Mouse (Mus musculus): ENCODE measurements at regions not wholly inside any gene's neighbourhood (a gene's known extent, or its start where the extent isn't known, plus 50 kb on each side); places are given as distances from the start of the nearest gene placed in this dataset.

DNA sequence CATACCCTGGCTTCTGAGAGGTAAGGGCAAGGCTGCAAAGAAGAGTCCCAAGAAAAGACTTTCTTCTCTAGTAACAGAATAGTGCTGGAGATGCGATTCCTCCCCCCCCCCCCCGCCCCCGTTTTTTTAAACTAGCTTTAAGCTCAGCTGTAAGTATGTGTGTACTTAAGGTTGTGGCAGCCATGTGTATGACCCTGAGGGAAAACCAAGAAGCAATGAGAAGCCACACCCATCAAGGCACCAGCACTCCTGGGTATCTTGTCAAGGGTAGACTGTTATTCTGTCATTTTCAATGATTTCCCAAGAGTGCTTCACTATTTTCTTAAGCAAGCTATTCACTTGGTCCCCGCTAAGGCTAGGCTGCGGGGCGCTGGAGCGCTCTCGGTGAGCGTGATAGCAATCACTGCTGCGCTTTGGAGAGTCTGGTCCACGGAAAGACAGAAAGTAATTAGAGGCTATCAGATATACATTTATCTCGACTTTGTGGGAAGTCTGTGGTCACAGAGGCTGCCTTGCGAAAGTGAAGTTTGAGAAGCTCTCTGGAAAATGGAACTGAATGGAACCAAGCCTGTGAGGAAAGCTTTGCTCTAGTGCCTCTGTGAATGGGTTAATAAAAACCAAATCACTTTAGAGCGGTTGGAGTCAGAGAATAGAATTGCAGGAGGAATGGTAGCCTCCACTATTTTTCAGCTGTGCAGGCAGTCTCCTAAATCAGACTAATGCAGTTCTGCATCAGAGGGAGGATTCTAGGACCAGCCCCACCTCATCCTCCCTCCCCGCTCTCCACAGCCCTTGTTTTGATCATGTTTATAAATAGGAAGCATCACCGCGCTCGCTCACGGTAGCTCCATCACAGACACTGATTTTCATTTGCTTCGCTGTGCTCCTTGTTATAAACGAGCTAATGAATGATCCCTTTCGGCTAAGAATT is 114.8 kb upstream of the Bmp2 start:
- peak in 1 of 2 experiments; percentile 34 for DNase-seq (ENCODE audit: low spot score in 2 of 2)

DNA sequence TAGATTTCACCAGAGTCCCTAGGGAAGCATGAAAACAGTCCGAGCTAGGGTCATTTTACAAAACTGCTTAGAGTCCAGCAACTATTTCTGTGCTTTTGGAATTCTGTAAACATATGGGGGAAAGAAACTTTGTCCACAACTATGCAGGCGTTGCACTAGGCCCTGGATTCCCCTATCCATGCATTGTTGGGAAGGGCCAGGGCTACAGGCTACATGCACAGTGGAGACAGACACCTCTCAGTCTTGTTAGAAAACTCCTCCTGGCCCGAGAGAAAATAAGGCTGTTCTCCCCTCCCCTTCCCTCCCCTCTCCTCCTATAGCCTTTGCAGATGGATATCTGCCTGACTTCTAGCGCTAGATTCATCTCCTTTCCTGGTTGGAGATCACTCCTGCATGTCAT is 113.9 kb upstream of the Bmp2 start:
- no peak for DNase-seq (ENCODE audit: low spot score in 2 of 2)

DNA sequence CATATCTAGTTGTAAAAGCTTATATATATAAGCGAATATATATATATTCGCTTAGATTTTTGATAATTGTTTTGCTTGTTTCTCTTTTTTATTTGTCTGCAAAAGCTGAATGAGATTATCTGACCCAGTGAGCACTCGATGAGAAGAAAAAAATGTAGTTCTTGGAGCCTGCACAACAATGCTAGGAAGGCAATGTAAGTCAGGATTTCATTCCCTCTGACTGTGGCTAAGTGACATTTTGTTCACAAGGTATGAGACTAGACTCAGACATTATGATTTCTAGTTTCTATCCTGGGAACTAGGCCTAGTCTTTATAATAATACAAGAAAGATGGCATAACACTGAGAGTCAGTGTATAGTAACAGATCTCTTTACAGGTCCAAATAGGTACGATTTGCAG is 108.9 kb upstream of the Bmp2 start:
- DNase-seq (ENCODE audit: low spot score in 2 of 2), result no peak

DNA sequence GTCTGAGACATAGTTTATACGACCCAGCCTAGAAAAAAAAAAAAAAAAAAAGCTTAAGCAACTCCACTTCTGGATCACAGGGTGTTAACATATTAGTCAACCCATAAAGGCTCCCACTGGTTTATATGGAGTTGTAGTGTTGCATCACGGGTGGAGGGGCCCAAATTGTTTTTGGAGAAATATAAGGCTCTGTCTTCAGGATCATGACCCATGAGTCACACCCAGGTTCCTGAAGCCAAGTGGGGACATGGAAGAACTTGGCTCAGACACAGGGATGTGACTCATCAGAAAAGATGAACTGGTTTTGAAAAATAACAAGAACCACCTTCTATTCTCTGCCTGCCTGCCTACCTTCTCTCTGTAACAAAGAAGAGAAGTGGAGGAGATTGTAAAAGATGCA is 108.5 kb upstream of the Bmp2 start:
- no peak for DNase-seq (ENCODE audit: low spot score in 2 of 2)

DNA sequence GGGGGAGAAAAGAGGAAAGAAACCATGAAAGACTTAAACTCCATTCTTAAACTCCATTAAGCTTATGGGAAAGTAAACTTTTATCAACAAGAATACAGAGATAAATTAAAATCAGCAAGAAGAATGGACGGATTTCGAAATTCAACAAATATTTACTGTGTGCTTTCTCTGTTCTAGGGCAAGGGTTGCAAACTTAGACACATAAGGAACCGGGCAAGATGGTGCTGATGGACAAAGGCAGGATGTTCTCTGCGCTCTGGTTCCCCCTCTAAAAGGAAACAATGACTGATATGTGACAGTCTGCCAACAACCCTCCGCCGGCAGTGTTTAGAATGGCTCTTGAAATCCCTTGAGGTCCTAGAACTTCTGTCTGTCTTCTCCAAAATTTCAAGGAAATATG is 99.0 kb upstream of the Bmp2 start:
- no peak for DNase-seq (ENCODE audit: low spot score in 2 of 2)

DNA sequence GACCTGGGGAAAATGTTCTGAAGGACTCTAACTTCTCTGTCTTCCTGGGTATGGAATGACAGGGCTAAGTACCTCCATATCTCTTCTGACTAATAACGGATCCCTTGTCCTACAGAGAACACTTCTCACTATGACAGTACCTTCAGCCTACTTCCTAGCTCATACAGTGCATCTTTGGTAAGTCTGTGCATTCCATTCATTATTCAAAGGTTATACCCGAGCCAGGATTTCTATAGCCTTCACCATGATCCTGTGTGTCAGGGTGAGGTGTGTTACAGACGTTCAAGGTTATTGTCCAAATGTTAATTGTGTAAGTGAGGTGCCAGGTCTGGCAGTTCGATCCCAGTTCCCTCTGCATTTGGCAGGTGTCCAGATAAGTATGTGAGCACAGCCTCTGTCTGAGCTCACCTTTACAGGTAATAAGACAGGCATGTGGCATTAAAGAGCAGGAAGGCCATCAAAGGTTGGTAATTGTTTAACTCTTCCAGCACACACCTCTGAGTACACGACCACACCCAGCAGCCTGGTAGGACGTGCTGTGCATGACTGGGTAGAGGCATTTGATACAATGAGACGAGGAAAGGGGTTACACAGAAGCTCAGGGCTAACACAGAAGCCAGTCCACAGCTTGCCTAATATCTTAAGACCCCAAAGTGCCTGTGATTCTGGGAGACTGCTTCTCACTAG is 96.3 kb upstream of the Bmp2 start:
- no peak for DNase-seq (ENCODE audit: low spot score in 2 of 2)

DNA sequence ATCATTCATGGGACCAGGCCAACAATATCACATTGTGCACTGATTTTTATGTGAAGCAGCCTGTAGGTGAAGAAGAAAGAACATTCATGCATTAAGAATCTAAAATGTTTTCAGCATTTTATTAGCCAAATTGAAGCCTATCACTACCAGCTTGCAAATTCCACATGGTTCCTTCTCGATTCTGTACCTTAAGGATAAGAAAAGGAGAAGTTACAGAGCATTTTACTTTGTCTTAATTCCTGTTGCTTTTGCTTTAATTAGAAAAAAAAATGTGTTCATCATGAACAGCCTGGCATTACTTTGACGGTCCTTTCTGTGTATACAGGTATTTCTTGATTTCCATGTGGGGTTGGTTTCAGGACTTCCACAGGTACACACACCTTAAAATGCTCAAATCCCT is 95.2 kb upstream of the Bmp2 start:
- no peak for DNase-seq (ENCODE audit: low spot score in 2 of 2)

DNA sequence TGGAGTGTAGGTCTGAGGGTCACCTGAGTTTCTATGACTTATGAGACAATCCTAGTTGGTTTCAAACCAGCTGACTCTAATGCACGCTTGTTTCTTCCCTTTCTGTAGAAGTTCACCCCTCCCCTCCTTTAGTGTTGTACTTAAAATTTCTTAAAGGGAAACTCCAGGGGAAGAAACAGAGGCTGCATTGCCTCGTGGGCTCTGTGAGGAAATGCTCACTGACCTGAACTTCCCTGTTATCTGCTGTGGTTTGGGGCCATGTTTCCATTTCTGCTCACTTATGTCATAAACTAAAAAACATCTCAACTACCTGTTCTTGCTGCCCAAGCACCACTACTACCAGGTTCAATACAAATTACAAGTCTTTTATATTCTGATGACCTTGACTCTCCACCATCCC is 93.2 kb upstream of the Bmp2 start:
- no peak for DNase-seq (ENCODE audit: low spot score in 2 of 2)

DNA sequence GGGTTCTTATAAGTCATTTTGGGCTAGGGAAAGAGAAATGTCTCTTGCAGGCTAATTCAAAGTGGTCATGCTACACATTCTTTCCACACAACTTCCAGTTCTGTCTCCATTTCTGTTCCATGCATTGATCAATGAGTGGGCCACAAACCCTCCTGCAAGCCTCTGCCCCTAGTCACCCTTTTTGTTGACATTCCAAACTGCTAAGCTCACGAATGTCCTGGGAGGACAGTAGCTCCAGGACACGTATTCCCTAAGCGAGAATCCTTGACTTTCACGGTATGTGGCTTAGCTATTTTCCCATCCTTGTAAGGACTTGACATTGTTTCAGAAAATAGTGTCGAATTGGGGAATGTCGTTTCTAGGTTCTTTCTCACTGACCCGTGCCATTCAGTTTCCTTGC is 91.1 kb upstream of the Bmp2 start:
- DNase-seq (ENCODE audit: low spot score in 2 of 2), result no peak

DNA sequence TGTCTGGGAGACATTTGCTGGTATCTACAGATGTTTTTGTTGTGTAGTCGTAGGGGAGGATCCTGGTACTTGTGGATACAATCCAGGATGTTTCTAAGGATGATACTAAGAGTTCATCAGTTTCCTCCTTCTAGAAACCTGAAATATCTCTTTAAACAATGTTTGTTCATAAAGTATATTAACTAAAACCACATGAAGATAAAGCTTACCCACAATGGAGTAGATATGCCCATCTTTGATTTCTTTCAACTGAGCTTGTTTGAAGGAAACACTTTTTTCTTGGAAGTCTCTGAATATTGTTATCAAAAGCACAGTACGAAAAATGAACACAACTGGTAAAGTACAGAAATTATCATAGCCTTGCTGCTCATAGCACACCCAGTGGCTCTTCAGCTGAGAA is 89.6 kb upstream of the Bmp2 start:
- no peak for DNase-seq (ENCODE audit: low spot score in 2 of 2)

DNA sequence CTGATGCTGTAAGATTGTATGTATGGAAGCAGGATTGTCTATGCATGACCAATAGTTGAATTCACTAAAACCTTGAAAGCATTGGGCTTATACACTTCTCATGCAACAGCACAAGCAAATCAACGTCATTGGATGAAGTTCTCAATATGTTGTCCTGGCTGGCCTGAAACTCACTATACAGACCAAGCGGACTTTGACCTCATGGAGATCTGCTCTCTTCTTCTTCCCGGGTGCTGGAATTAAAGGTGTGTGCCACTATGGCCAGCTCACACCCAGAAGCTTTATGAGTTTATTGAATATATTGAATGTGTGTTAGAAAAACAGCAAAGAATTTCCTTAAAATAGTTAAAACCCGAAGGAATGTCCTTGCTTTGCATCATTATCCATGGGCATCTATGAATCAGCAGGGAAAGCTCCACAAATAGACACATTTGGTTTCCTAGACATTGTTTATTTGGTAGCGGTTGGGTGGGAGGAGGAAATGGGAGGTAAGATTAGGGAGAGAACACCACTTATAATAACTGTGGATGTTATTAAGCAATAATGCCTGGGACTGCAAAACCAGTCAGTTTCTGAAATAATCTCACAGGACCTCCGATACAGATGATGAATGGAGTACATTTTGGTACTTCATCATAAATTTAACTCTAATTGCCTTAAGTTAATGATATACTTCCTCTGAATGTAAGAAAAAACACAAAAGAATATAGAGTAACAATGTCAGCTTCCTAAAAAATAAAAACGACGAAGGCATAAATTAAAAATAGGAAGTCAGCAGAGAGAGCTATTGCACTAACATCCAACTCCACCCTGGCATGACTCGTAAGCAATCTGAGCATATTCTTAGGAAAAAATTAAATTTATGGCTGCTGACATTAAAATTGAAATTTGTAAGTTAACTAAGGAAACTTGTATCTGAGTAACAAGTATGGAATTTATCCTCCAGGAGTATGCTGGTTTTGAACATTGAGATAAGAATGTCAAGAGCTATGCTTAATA is 84.5 kb upstream of the Bmp2 start:
- DNase-seq (ENCODE audit: low spot score in 2 of 2), result no peak

DNA sequence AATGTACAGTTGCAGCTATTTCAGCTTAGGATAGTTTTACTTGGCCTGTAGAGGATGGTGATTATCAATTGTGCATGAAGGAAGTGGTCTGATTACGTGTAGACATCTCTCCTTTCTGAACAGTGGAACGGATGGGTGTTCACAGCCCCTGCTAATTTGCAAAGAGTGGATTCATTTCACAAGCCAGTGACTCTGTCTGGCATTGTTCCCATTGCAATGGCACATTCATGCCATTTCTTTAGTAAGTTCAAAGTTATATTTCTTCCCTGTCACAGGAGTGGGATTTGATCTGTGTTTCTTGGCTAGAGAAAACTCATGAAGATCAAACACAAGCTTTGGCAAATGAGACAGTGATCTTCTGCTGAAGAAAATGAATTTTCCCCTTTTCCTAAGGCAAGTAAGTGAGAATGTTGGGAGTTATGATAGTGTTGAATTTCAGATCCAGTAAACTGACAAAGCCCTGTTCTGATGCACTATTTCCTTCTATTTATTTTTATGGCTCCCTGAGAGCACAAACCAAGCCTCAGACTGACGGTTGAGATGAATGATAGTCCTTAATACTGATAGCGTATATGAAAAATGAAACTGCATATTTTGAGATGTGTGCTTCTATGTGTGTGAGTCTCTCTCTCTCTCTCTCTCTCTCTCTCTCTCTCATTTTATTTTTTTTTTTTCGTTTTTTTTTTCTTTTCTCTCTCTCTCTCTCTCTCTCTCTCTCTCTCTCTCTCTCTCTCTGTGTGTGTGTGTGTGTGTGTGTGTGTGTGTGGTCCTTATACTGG is 78.8 kb upstream of the Bmp2 start:
- no peak for DNase-seq (ENCODE audit: low spot score in 2 of 2)

DNA sequence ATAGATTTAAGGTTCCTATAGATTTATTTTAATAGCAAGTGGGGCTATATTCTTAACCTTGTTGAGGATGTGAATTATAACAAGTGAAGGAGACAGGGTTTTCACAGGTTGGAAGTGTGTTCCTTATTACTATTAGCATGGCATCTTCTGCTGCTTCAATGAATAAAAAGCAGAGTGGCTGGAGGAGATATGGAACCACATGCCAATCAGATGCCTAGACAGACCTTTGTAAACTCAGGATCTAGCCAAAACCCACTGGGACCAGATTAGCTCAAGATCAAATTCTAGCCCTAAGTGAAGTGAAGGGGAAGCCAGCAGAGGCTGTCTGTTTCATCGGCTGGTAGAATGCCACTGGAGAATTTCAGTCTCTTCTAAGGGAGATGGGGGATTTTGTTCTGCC is 77.8 kb upstream of the Bmp2 start:
- DNase-seq (ENCODE audit: low spot score in 2 of 2), result no peak

DNA sequence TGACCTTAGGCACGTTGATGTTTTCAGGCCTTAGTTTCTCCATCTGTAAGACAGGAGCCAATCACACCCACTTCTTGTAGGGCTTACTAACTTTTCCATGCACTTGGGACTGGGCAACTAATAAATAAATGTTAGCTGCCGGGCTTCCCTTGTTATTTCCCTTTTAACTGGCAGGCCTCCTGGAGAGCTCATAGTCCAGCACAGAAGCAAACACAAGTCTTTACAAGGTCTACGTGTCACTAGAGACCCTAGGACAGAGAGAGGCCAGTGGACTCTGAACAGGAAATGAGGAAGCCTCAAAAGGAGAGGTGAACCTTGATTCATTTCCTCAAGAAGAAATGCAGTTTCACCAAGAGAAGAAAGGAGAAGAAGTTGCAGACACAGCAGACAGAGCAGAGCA is 71.1 kb upstream of the Bmp2 start:
- DNase-seq (ENCODE audit: low spot score in 2 of 2), result no peak

DNA sequence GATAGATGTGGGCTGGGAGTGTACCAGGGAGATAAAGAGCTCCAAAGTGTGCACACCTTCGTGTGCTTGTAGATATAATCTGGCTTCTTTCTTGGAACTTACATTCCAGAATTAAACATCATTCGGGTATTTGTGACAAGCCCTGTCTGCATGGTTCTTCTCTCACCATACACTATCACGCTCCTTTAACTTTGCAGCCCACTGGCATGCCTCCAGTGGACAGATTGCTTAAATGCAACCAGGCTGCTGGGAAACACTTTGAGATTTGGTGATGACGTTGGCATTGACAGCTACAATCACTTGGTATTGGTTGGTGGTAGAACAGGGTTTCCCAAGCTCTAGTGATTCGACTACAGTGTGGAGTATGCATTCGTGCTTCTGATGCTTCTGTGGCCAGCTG is 70.7 kb upstream of the Bmp2 start:
- no peak for DNase-seq (ENCODE audit: low spot score in 2 of 2)

DNA sequence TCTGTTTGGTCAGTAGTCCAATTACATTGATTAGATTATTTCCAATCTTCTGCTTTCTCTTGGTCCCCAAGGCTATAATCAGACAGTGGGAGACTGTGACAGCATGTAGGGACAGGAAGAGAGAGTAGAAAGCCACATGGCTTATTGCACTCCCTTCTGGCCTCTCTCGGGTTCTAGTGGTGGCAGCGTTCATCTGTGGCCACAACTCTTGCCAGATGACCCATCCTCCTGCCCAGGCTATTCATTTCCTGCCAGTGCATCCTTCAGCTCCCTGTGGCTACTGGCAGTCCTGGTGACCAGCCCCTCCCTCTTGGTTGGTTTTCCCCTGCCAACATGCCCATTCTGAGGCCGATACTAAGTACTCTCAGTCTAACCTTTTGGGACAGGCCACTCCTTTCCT is 70.2 kb upstream of the Bmp2 start:
- no peak for DNase-seq (ENCODE audit: low spot score in 2 of 2)

DNA sequence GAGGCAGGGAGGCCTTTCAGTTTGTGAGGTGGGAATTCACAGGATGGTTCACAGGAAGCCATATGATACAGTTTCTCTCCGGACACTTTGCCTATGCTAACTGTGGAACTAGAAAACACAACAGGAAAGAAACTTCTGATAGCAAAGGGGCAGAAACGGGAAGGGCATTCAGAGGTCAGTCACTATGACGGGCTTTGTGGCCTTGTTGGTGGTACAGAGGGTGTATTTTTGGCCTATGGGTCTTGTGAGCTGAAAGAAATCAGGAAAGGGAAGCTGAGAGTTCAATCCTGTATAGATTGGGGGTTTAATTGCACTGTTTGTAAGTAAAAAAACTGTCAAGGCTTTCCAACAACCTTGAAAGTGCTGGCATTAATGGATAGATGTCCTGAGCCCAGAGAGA is 56.5 kb upstream of the Bmp2 start:
- no peak for DNase-seq (ENCODE audit: low spot score in 2 of 2)

DNA sequence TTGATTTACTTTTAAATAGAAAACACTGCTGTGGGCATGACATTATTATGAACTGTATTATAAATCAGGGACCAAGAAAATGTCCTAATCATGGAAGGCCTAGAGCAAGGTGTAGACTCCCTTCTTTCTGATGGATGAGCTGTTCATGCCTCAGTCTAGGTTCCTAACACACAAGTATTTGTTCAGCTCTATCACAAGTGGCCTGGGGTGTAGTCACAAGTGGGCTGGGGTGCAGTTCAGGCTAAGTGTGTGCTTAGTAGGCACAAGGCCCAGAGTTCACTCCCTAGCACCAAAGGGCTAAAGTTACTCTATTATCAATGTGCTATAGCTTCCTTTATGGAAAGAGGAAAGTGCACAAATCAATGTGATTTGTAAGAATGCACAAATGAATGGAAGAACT is 55.6 kb upstream of the Bmp2 start:
- DNase-seq (ENCODE audit: low spot score in 2 of 2), result no peak

DNA sequence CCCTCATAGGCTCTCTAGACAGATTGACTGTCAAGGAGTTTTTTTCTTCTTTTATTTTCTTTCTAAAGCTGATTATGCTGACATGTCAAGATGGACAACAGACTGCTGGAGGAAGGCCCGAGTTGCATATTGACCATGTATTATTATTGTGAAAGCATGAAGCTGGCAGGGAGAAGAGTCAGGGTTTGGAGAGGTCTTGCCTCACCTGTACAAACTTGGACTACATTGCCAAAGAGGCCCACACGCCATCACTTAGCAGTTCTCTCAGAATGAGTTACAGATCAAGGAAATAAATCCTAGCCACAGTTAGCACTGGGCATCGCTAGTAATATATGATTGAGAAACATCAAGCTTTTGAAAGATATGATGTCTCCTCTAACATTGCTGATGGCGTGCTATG is 54.9 kb upstream of the Bmp2 start:
- no peak for DNase-seq (ENCODE audit: low spot score in 2 of 2)

DNA sequence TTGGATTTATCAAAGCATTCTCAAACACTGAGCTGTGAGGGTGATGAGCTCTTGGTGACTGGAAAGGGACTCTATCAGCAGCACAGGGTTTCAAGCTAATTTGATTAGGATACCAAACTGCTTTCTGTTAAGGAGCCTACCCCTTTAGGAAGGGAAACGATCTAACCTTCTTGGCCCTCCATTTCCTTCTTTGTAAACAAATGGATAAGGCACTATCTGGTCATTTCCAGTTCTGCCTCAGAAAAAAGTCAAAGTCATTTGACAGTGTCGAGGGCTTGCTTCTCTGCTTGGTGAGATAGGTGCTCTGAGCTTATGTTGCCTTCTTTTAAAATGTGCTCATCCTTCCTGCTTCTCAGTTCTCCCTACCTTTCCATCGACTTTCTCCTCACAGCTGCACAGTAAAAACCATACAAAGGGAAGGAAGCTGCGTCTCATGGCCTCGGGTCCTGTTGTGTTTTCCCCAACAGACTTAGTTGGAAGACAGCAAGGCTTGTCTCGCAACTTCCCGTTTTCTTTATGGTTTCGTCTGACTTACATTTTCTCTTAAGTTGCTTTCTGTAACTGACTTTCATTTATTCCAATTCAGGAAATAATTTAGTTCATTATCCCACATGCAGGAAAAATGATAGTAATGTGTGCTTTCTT is 54.3 kb upstream of the Bmp2 start:
- DNase-seq (ENCODE audit: low spot score in 2 of 2), result no peak
